Mouse (Mus musculus): ENCODE results near the gene Car10.
A peak's percentile ranks its signal among the peaks of the same experiment; 100 is the strongest.

Car10 gene

GRCm38 (mm10) chr11:93097941-93098828 is at the start of gene Car10:
TSS of gene Car10 (plus strand) at chr11:93098028.
- no peak for DNase-seq

GRCm38 (mm10) chr11:93065021-93065420 is 32.8 kb upstream of the Car10 start:
- DNase-seq = no peak

GRCm38 (mm10) chr11:93065656-93066181 is 32.1 kb upstream of the Car10 start:
- no peak for DNase-seq

GRCm38 (mm10) chr11:93095588-93095987 is 2.2 kb upstream of the Car10 start:
- no peak for DNase-seq

GRCm38 (mm10) chr11:93097001-93097400 is 827 bp upstream of the Car10 start:
- peak in 1 of 2 experiments; percentile 25 for DNase-seq

GRCm38 (mm10) chr11:93097431-93097851 is 387 bp upstream of the Car10 start:
- no peak for DNase-seq

- no peak for DNase-seq
Measured at GRCm38 (mm10) chr11:93098933-93099381, 1.1 kb downstream of the Car10 start.

- DNase-seq = no peak
Measured at GRCm38 (mm10) chr11:93099431-93100370, 1.9 kb downstream of the Car10 start.

- no peak for DNase-seq
Measured at GRCm38 (mm10) chr11:93100606-93101005, 2.8 kb downstream of the Car10 start.

GRCm38 (mm10) chr11:93101106-93101505 is 3.3 kb downstream of the Car10 start:
- DNase-seq = no peak

- no peak for DNase-seq
Measured at GRCm38 (mm10) chr11:93102321-93102720, 4.5 kb downstream of the Car10 start.

- no peak for DNase-seq
Measured at GRCm38 (mm10) chr11:93103101-93103815, 5.4 kb downstream of the Car10 start.

GRCm38 (mm10) chr11:93109451-93109850 is 11.6 kb downstream of the Car10 start:
- DNase-seq = no peak

- no peak for DNase-seq
Measured at GRCm38 (mm10) chr11:93120766-93121415, 23.1 kb downstream of the Car10 start.

- DNase-seq = no peak
Measured at GRCm38 (mm10) chr11:93123691-93124090, 25.9 kb downstream of the Car10 start.

- DNase-seq = no peak
Measured at GRCm38 (mm10) chr11:93126466-93126865, 28.6 kb downstream of the Car10 start.

GRCm38 (mm10) chr11:93128481-93128880 is 30.7 kb downstream of the Car10 start:
- DNase-seq = no peak

- DNase-seq = no peak
Measured at GRCm38 (mm10) chr11:93137841-93138240, 40.0 kb downstream of the Car10 start.

- DNase-seq = no peak
Measured at GRCm38 (mm10) chr11:93141727-93142126, 43.9 kb downstream of the Car10 start.

- peak in 1 of 2 experiments; percentile 12 for DNase-seq
Measured at GRCm38 (mm10) chr11:93144544-93144943, 46.7 kb downstream of the Car10 start.

GRCm38 (mm10) chr11:93154910-93155309 is 57.1 kb downstream of the Car10 start:
- no peak for DNase-seq

- no peak for DNase-seq
Measured at GRCm38 (mm10) chr11:93172430-93172829, 74.6 kb downstream of the Car10 start.

Data from lung, postnatal 4 days (tissue).